Mouse (Mus musculus): Measurements from ENCODE around the gene Slc9a6. TPM values are rescaled to one million over a fixed set of nuclear protein-coding genes. Genes with fewer than 3 reads are reported as not detected.

Slc9a6 gene
- polyA plus RNA-seq (2012; rRNA removed) = 8.5 and 9.4 TPM in 2 replicates

GRCm38 (mm10) chrX:56609623-56610317 lies at the start of gene Slc9a6:
TSS of gene Slc9a6 (plus strand) at chrX:56609757.
- peaks cover 3% of the 10 kb centered on the region; the same call in 1 of the 2 replicates for H3K4me1 ChIP-seq (ENCODE audit: control insufficient read depth, insufficient read depth, insufficient read length)
- DNase-seq (ENCODE audit: low read depth in 1 of 2, low spot score in 2 of 2) = peak; percentile 35 to 67
- WGBS = 25% methylated on average over 47 of the region's 50 CpGs
- H3K27ac ChIP-seq (ENCODE audit: insufficient read depth, low read length) = peak within 1 kb of the TSS; percentile 62
- no peaks in the 10 kb centered on the region for H3K36me3 ChIP-seq (ENCODE audit: control insufficient read depth, insufficient read depth, low read length)
- no peaks in the 10 kb centered on the region for H3K27me3 ChIP-seq (ENCODE audit: control insufficient read depth, insufficient read depth, low read length)
- TF ChIP-seq POLR2A (IDR thresholded peaks at IDR 0.05; ENCODE audit: low read depth, low read length) (no peak), CTCF (IDR thresholded peaks at IDR 0.05; ENCODE audit: extremely low read depth, insufficient read depth, insufficient read length, insufficient replicate concordance) (no peak)
- peak within 1 kb of the TSS; percentile 93 for H3K4me3 ChIP-seq (ENCODE audit: extremely low read depth, insufficient read depth, insufficient read length)

GRCm38 (mm10) chrX:56572465-56572864 lies 37.1 kb upstream of the Slc9a6 start:
- H3K4me3 ChIP-seq (ENCODE audit: extremely low read depth, insufficient read depth, insufficient read length) = no peak overlapping the region
- peak in 1 of 2 experiments; percentile 3 for DNase-seq (ENCODE audit: low read depth in 1 of 2, low spot score in 2 of 2)
- no peaks in the 10 kb centered on the region for H3K36me3 ChIP-seq (ENCODE audit: control insufficient read depth, insufficient read depth, low read length)
- no peak overlapping the region for H3K27ac ChIP-seq (ENCODE audit: insufficient read depth, low read length)
- no peaks in the 10 kb centered on the region for H3K27me3 ChIP-seq (ENCODE audit: control insufficient read depth, insufficient read depth, low read length)
- H3K4me1 ChIP-seq (ENCODE audit: control insufficient read depth, insufficient read depth, insufficient read length) = no peaks in the 10 kb centered on the region
- TF ChIP-seq CTCF (IDR thresholded peaks at IDR 0.05; ENCODE audit: extremely low read depth, insufficient read depth, insufficient read length, insufficient replicate concordance) (no peak), POLR2A (IDR thresholded peaks at IDR 0.05; ENCODE audit: low read depth, low read length) (no peak)
- 26% methylated on average over 6 of the region's 6 CpGs for WGBS

- WGBS = 81% methylated on average over 2 of the region's 2 CpGs
- H3K4me1 ChIP-seq (ENCODE audit: control insufficient read depth, insufficient read depth, insufficient read length) = no peaks in the 10 kb centered on the region
- H3K36me3 ChIP-seq (ENCODE audit: control insufficient read depth, insufficient read depth, low read length) = no peaks in the 10 kb centered on the region
- H3K27me3 ChIP-seq (ENCODE audit: control insufficient read depth, insufficient read depth, low read length) = no peaks in the 10 kb centered on the region
- H3K4me3 ChIP-seq (ENCODE audit: extremely low read depth, insufficient read depth, insufficient read length) = no peak overlapping the region
- DNase-seq (ENCODE audit: low read depth in 1 of 2, low spot score in 2 of 2) = no peak
- H3K27ac ChIP-seq (ENCODE audit: insufficient read depth, low read length) = no peak overlapping the region
- TF ChIP-seq POLR2A (IDR thresholded peaks at IDR 0.05; ENCODE audit: low read depth, low read length) (no peak), CTCF (IDR thresholded peaks at IDR 0.05; ENCODE audit: extremely low read depth, insufficient read depth, insufficient read length, insufficient replicate concordance) (no peak)
These were observed 31.4 kb upstream of the Slc9a6 start for GRCm38 (mm10) chrX:56578200-56578599.

- Histone ChIP-seq H3K36me3 (ENCODE audit: control insufficient read depth, insufficient read depth, low read length) (peaks cover 1% of the 10 kb centered on the region; the same call in 1 of the 2 replicates), H3K4me1 (ENCODE audit: control insufficient read depth, insufficient read depth, insufficient read length) (no peaks in the 10 kb centered on the region), H3K27me3 (ENCODE audit: control insufficient read depth, insufficient read depth, low read length) (no peaks in the 10 kb centered on the region), H3K4me3 (ENCODE audit: extremely low read depth, insufficient read depth, insufficient read length) (peak overlapping the region; percentile 72), H3K27ac (ENCODE audit: insufficient read depth, low read length) (peak overlapping the region; percentile 55; the same call in 1 of the 2 replicates)
- TF ChIP-seq POLR2A (IDR thresholded peaks at IDR 0.05; ENCODE audit: low read depth, low read length) (no peak), CTCF (IDR thresholded peaks at IDR 0.05; ENCODE audit: extremely low read depth, insufficient read depth, insufficient read length, insufficient replicate concordance) (no peak)
- WGBS = 23% methylated on average over 25 of the region's 25 CpGs
- DNase-seq (ENCODE audit: low read depth in 1 of 2, low spot score in 2 of 2) = peak in 1 of 2 experiments; percentile 3
These were observed 12.2 kb upstream of the Slc9a6 start for GRCm38 (mm10) chrX:56597219-56597886.

GRCm38 (mm10) chrX:56597887-56598640 lies 11.5 kb upstream of the Slc9a6 start, which contains the start of gene Mmgt1:
TSS of gene Mmgt1 (minus strand) at chrX:56598069.
- TF ChIP-seq CTCF (IDR thresholded peaks at IDR 0.05; ENCODE audit: extremely low read depth, insufficient read depth, insufficient read length, insufficient replicate concordance) (no peak), POLR2A (IDR thresholded peaks at IDR 0.05; ENCODE audit: low read depth, low read length) (no peak; the same call in 1 of the 2 replicates)
- no peaks in the 10 kb centered on the region for H3K4me1 ChIP-seq (ENCODE audit: control insufficient read depth, insufficient read depth, insufficient read length)
- H3K27me3 ChIP-seq (ENCODE audit: control insufficient read depth, insufficient read depth, low read length) = no peaks in the 10 kb centered on the region
- peak within 1 kb of the TSS; percentile 72 for H3K4me3 ChIP-seq (ENCODE audit: extremely low read depth, insufficient read depth, insufficient read length)
- peak; percentile 82 to 85 for DNase-seq (ENCODE audit: low read depth in 1 of 2, low spot score in 2 of 2)
- H3K36me3 ChIP-seq (ENCODE audit: control insufficient read depth, insufficient read depth, low read length) = peaks cover 1% of the 10 kb centered on the region; the same call in 1 of the 2 replicates
- WGBS = 18% methylated on average over 43 of the region's 44 CpGs
- peak within 1 kb of the TSS; percentile 55; the same call in 1 of the 2 replicates for H3K27ac ChIP-seq (ENCODE audit: insufficient read depth, low read length)

GRCm38 (mm10) chrX:56606536-56606935 lies 3.0 kb upstream of the Slc9a6 start:
- 71% methylated on average over 2 of the region's 2 CpGs for WGBS
- no peaks in the 10 kb centered on the region for H3K27me3 ChIP-seq (ENCODE audit: control insufficient read depth, insufficient read depth, low read length)
- no peak overlapping the region for H3K4me3 ChIP-seq (ENCODE audit: extremely low read depth, insufficient read depth, insufficient read length)
- DNase-seq (ENCODE audit: low read depth in 1 of 2, low spot score in 2 of 2) = no peak
- H3K27ac ChIP-seq (ENCODE audit: insufficient read depth, low read length) = no peak overlapping the region
- peaks cover 3% of the 10 kb centered on the region; the same call in 1 of the 2 replicates for H3K4me1 ChIP-seq (ENCODE audit: control insufficient read depth, insufficient read depth, insufficient read length)
- no peaks in the 10 kb centered on the region for H3K36me3 ChIP-seq (ENCODE audit: control insufficient read depth, insufficient read depth, low read length)
- TF ChIP-seq POLR2A (IDR thresholded peaks at IDR 0.05; ENCODE audit: low read depth, low read length) = no peak
- TF ChIP-seq CTCF (IDR thresholded peaks at IDR 0.05; ENCODE audit: extremely low read depth, insufficient read depth, insufficient read length, insufficient replicate concordance) = no peak
